Mouse (Mus musculus) MEL (cell line): ENCODE measurements at regions not wholly inside any gene's neighbourhood (a gene's known extent, or its start where the extent isn't known, plus 50 kb on each side); places are given as distances from the start of the nearest gene placed in this dataset.

Experiments
- DNase-seq: peaks from one replicate; pipeline ENCODE4 v3.0.0; 2011; ENCODE audit warnings: low read depth, low spot score
- H3K27ac ChIP-seq: 2 replicates; pipeline ENCODE4 v1.5.1; 2012; ENCODE audit warnings: low read depth, mild to moderate bottlenecking, control low read depth, low read length, moderate library complexity; ENCODE audit not compliant: control insufficient read depth
- H3K27me3 ChIP-seq, 2 experiments: fragments of 150-350 bp in 1 of 2; sonication (generic) in 1 of 2; 2 replicates each; pipeline ENCODE4 v1.6.1; 2012; ENCODE audit warnings: low read length in 2 of 2, mild to moderate bottlenecking in 2 of 2, improper control_type of control experiment in 1 of 2, moderate library complexity in 1 of 2; ENCODE audit not compliant: insufficient read depth in 2 of 2, control insufficient read depth in 1 of 2
- H3K36me3 ChIP-seq, 2 experiments: 2 replicates each; pipeline ENCODE4 v1.6.1; 2012 to 2014; ENCODE audit warnings: low read length in 2 of 2, improper control_type of control experiment in 1 of 2, inconsistent platforms in 1 of 2, mild to moderate bottlenecking in 1 of 2; ENCODE audit not compliant: insufficient read depth in 2 of 2, control insufficient read depth in 1 of 2
- H3K4me1 ChIP-seq, 2 experiments: fragments of 150-350 bp in 1 of 2; sonication (generic) in 1 of 2; 2 replicates each; pipeline ENCODE4 v1.6.1; 2012; ENCODE audit warnings: low read length in 2 of 2, improper control_type of control experiment in 1 of 2, mild to moderate bottlenecking in 1 of 2; ENCODE audit not compliant: insufficient read depth in 2 of 2, control insufficient read depth in 1 of 2
- H3K4me3 ChIP-seq, 2 experiments: fragments of 150-350 bp in 1 of 2; sonication (generic) in 1 of 2; 2 replicates each; pipeline ENCODE4 v1.5.1; 2012; ENCODE audit warnings: low read depth in 2 of 2, low read length in 2 of 2, mild to moderate bottlenecking in 2 of 2, moderate library complexity in 2 of 2, control low read depth in 1 of 2, improper control_type of control experiment in 1 of 2; ENCODE audit not compliant: control insufficient read depth in 1 of 2, insufficient read depth in 1 of 2
- H3K79me2 ChIP-seq: 2 replicates; pipeline ENCODE4 v1.6.1; 2012; ENCODE audit warnings: mild to moderate bottlenecking, low read length, moderate library complexity; ENCODE audit not compliant: control insufficient read depth, poor library complexity, insufficient read depth
- H3K9ac ChIP-seq: 2 replicates; pipeline ENCODE4 v1.6.1; 2012; ENCODE audit warnings: low read depth, mild to moderate bottlenecking, control low read depth, low read length, moderate library complexity; ENCODE audit not compliant: control insufficient read depth, poor library complexity, severe bottlenecking
- H3K9me3 ChIP-seq: fragments of 150-350 bp; sonication (generic); replicated peaks from 2 replicates; pipeline ENCODE4 v1.6.1; 2012; ENCODE audit warnings: mild to moderate bottlenecking, low read length, improper control_type of control experiment, moderate library complexity; ENCODE audit not compliant: insufficient read depth
- BHLHE40 ChIP-seq: IDR thresholded peaks from 2 replicates; pipeline ENCODE4 v1.6.1; 2012; ENCODE audit warnings: low read depth, mild to moderate bottlenecking, inconsistent platforms, low read length, improper control_type of control experiment, borderline replicate concordance
- CHD1 ChIP-seq: IDR thresholded peaks from 2 replicates; pipeline ENCODE4 v1.6.1; 2012; ENCODE audit warnings: low read depth, mild to moderate bottlenecking, inconsistent platforms, low read length, improper control_type of control experiment
- CHD2 ChIP-seq: IDR thresholded peaks from 2 replicates; pipeline ENCODE4 v1.6.1; 2011; ENCODE audit warnings: low read length, improper control_type of control experiment
- CTCF ChIP-seq, 3 experiments: IDR thresholded peaks in 2 of 3; conservative IDR thresholded peaks in 1 of 3; 2 replicates each; pipeline ENCODE4 v1.5.1; 2011 to 2012; ENCODE audit warnings: low read length in 3 of 3, low read depth in 2 of 3, mild to moderate bottlenecking in 2 of 3, improper control_type of control experiment in 1 of 3, inconsistent platforms in 1 of 3, mixed read lengths in 1 of 3, moderate library complexity in 1 of 3; ENCODE audit not compliant: control insufficient read depth in 1 of 3, insufficient read depth in 1 of 3, poor library complexity in 1 of 3, severe bottlenecking in 1 of 3
- E2F4 ChIP-seq: IDR thresholded peaks from 2 replicates; pipeline ENCODE4 v1.6.1; 2011; ENCODE audit warnings: low read depth, low read length, improper control_type of control experiment, borderline replicate concordance
- ELF1 ChIP-seq: IDR thresholded peaks from 2 replicates; pipeline ENCODE4 v1.6.1; 2014; ENCODE audit warnings: low read depth, mild to moderate bottlenecking, inconsistent platforms, low read length, improper control_type of control experiment, moderate library complexity
- EP300 ChIP-seq, 2 experiments: IDR thresholded peaks; 2 replicates each; pipeline ENCODE4 v1.6.1; 2011; ENCODE audit warnings: improper control_type of control experiment in 2 of 2, low read length in 2 of 2, low read depth in 1 of 2, mild to moderate bottlenecking in 1 of 2
- ETS1 ChIP-seq: IDR thresholded peaks from 2 replicates; pipeline ENCODE4 v1.6.1; 2012; ENCODE audit warnings: low read depth, mild to moderate bottlenecking, inconsistent platforms, low read length, improper control_type of control experiment, moderate library complexity
- GABPA ChIP-seq: IDR thresholded peaks from 2 replicates; pipeline ENCODE4 v1.6.1; 2012; ENCODE audit warnings: low read depth, mild to moderate bottlenecking, inconsistent platforms, low read length, improper control_type of control experiment, moderate library complexity
- GATA1 ChIP-seq: IDR thresholded peaks from 2 replicates; pipeline ENCODE4 v1.6.1; 2011; ENCODE audit warnings: low read depth, low read length, improper control_type of control experiment
- HCFC1 ChIP-seq: IDR thresholded peaks from 2 replicates; pipeline ENCODE4 v1.6.1; 2012; ENCODE audit warnings: low read depth, mild to moderate bottlenecking, inconsistent platforms, low read length, improper control_type of control experiment, moderate library complexity
- JUND ChIP-seq: IDR thresholded peaks from 2 replicates; pipeline ENCODE4 v1.6.1; 2011; ENCODE audit warnings: low read depth, mild to moderate bottlenecking, improper control_type of control experiment, low read length
- KAT2A ChIP-seq: conservative IDR thresholded peaks from 2 replicates; pipeline ENCODE4 v1.6.1; 2012; ENCODE audit warnings: low read depth, low read length, improper control_type of control experiment, inconsistent platforms
- MAFK ChIP-seq: IDR thresholded peaks from 2 replicates; pipeline ENCODE4 v1.6.1; 2011; ENCODE audit warnings: low read depth, mild to moderate bottlenecking, low read length, improper control_type of control experiment, borderline replicate concordance
- MAX ChIP-seq: IDR thresholded peaks from 2 replicates; pipeline ENCODE4 v1.6.1; 2011; ENCODE audit warnings: low read length, improper control_type of control experiment
- MAZ ChIP-seq: IDR thresholded peaks from 2 replicates; pipeline ENCODE4 v1.6.1; 2012; ENCODE audit warnings: low read depth, mild to moderate bottlenecking, inconsistent platforms, low read length, improper control_type of control experiment
- MEF2A ChIP-seq: IDR thresholded peaks from 2 replicates; pipeline ENCODE4 v1.6.1; 2014; ENCODE audit warnings: low read depth, mild to moderate bottlenecking, inconsistent platforms, low read length, improper control_type of control experiment; ENCODE audit not compliant: poor library complexity, insufficient replicate concordance, severe bottlenecking; ENCODE audit errors: extremely low read depth
- MXI1 ChIP-seq: IDR thresholded peaks from 2 replicates; pipeline ENCODE4 v1.6.1; 2011; ENCODE audit warnings: mild to moderate bottlenecking, low read depth, low read length, improper control_type of control experiment
- MYB ChIP-seq: IDR thresholded peaks from 2 replicates; pipeline ENCODE4 v1.6.1; 2011; ENCODE audit warnings: mild to moderate bottlenecking, low read depth, low read length, improper control_type of control experiment
- MYC ChIP-seq: IDR thresholded peaks from 2 replicates; pipeline ENCODE4 v1.6.1; 2011; ENCODE audit warnings: low read depth, mild to moderate bottlenecking, low read length, improper control_type of control experiment, moderate library complexity
- NELFE ChIP-seq: IDR thresholded peaks from 2 replicates; pipeline ENCODE4 v1.6.1; 2011; ENCODE audit warnings: low read depth, low read length, improper control_type of control experiment
- NRF1 ChIP-seq: IDR thresholded peaks from 2 replicates; pipeline ENCODE4 v1.6.1; 2014; ENCODE audit warnings: low read depth, mild to moderate bottlenecking, inconsistent platforms, low read length, improper control_type of control experiment, moderate library complexity; ENCODE audit not compliant: poor library complexity, insufficient read depth, severe bottlenecking
- POLR2A ChIP-seq, 2 experiments: IDR thresholded peaks; 2 replicates each; pipeline ENCODE4 v1.6.1; 2011 to 2012; ENCODE audit warnings: low read length in 2 of 2, mild to moderate bottlenecking in 2 of 2, control low read depth in 1 of 2, improper control_type of control experiment in 1 of 2, low read depth in 1 of 2, moderate library complexity in 1 of 2; ENCODE audit not compliant: control insufficient read depth in 1 of 2, insufficient read depth in 1 of 2, poor library complexity in 1 of 2
- POLR2AphosphoS2 ChIP-seq: IDR thresholded peaks from 2 replicates; pipeline ENCODE4 v1.6.1; 2011; ENCODE audit warnings: low read length, improper control_type of control experiment
- POLR2AphosphoS5 ChIP-seq: IDR thresholded peaks from 2 replicates; pipeline ENCODE4 v1.6.1; 2012; ENCODE audit warnings: low read depth, borderline replicate concordance, mild to moderate bottlenecking, inconsistent platforms, low read length, moderate library complexity, mixed read lengths
- RAD21 ChIP-seq: IDR thresholded peaks from 2 replicates; pipeline ENCODE4 v1.6.1; 2011; ENCODE audit warnings: mild to moderate bottlenecking, low read depth, low read length, improper control_type of control experiment
- RCOR1 ChIP-seq: IDR thresholded peaks from 2 replicates; pipeline ENCODE4 v1.6.1; 2012; ENCODE audit warnings: low read depth, mild to moderate bottlenecking, inconsistent platforms, low read length, improper control_type of control experiment
- SIN3A ChIP-seq: IDR thresholded peaks from 2 replicates; pipeline ENCODE4 v1.6.1; 2012; ENCODE audit warnings: low read length, improper control_type of control experiment, inconsistent platforms
- SMC3 ChIP-seq: IDR thresholded peaks from 2 replicates; pipeline ENCODE4 v1.6.1; 2011; ENCODE audit warnings: low read depth, low read length, improper control_type of control experiment
- TAL1 ChIP-seq: IDR thresholded peaks from 2 replicates; pipeline ENCODE4 v1.6.1; 2012; ENCODE audit warnings: mild to moderate bottlenecking, inconsistent platforms, low read length, moderate library complexity, mixed read lengths
- TBP ChIP-seq: IDR thresholded peaks from 2 replicates; pipeline ENCODE4 v1.8.0; 2011; ENCODE audit warnings: low read depth, low read length, improper control_type of control experiment
- UBTF ChIP-seq: IDR thresholded peaks from 2 replicates; pipeline ENCODE4 v1.6.1; 2012; ENCODE audit warnings: low read depth, mild to moderate bottlenecking, inconsistent platforms, low read length, improper control_type of control experiment, moderate library complexity, borderline replicate concordance; ENCODE audit not compliant: insufficient read depth
- USF1 ChIP-seq: IDR thresholded peaks from 2 replicates; pipeline ENCODE4 v1.6.1; 2014; ENCODE audit warnings: low read depth, mild to moderate bottlenecking, inconsistent platforms, low read length, improper control_type of control experiment, moderate library complexity
- USF2 ChIP-seq, 2 experiments: IDR thresholded peaks; 2 replicates each; pipeline ENCODE4 v1.6.1; 2011 to 2012; ENCODE audit warnings: improper control_type of control experiment in 2 of 2, low read length in 2 of 2, borderline replicate concordance in 1 of 2, inconsistent platforms in 1 of 2, low read depth in 1 of 2, mild to moderate bottlenecking in 1 of 2; ENCODE audit not compliant: insufficient read depth in 1 of 2
- ZC3H11A ChIP-seq: IDR thresholded peaks from 2 replicates; pipeline ENCODE4 v1.6.1; 2012; ENCODE audit warnings: low read depth, mild to moderate bottlenecking, inconsistent platforms, low read length, improper control_type of control experiment
- ZKSCAN1 ChIP-seq: IDR thresholded peaks from 2 replicates; pipeline ENCODE4 v1.6.1; 2012; ENCODE audit warnings: low read depth, mild to moderate bottlenecking, inconsistent platforms, low read length, improper control_type of control experiment, moderate library complexity
- ZMIZ1 ChIP-seq: IDR thresholded peaks from 2 replicates; pipeline ENCODE4 v1.6.1; 2012; ENCODE audit warnings: low read depth, mild to moderate bottlenecking, inconsistent platforms, low read length, improper control_type of control experiment, moderate library complexity
- ZNF384 ChIP-seq: IDR thresholded peaks from 2 replicates; pipeline ENCODE4 v1.6.1; 2012; ENCODE audit warnings: low read depth, mild to moderate bottlenecking, inconsistent platforms, low read length, improper control_type of control experiment

GRCm38 (mm10) chr13:44663730-44664129 lies 65.5 kb upstream of the Jarid2 start:
- Histone ChIP-seq H3K79me2 (no peaks in the 10 kb centered on the region), H3K27me3 (no peaks in the 10 kb centered on the region), H3K4me3 (peak overlapping the region; percentile 36 to 60), H3K27ac (peak overlapping the region; percentile 63), H3K4me1 (peaks cover 10 to 29% of the 10 kb centered on the region in 2 experiments), H3K9me3 (no peaks in the 10 kb centered on the region), H3K9ac (peak overlapping the region; percentile 24), H3K36me3 (peaks cover 0 to 15% of the 10 kb centered on the region in 2 experiments; a peak in 2 of 4 replicates)
- DNase-seq = peak; percentile 80
- no peak for TF ChIP-seq SMC3
- no peak for TF ChIP-seq NRF1
- no peak for TF ChIP-seq JUND
- TF ChIP-seq MAFK = 0 out of 2 replicates have a peak, but pooled peaks have one; percentile 26
- no peak for TF ChIP-seq ELF1
- TF ChIP-seq TAL1 = peak; percentile 62
- TF ChIP-seq POLR2AphosphoS2 = no peak
- no peak for TF ChIP-seq USF2 (IDR thresholded peaks at IDR 0.05; ENCODE audit: borderline replicate concordance in 1 of 2, insufficient read depth in 1 of 2, low read depth in 1 of 2, low read length in 2 of 2)
- peak; percentile 70 for TF ChIP-seq RCOR1
- TF ChIP-seq MYB = no peak
- TF ChIP-seq RAD21 = no peak
- no peak for TF ChIP-seq NELFE
- no peak for TF ChIP-seq TBP
- TF ChIP-seq GABPA = no peak
- no peak for TF ChIP-seq ZMIZ1
- TF ChIP-seq HCFC1 = no peak
- TF ChIP-seq ZNF384 = no peak
- peak; percentile 69 for TF ChIP-seq GATA1
- no peak for TF ChIP-seq CTCF (IDR thresholded peaks at IDR 0.05 in 2 of 3, conservative IDR thresholded peaks at IDR 0.05 in 1 of 3; ENCODE audit: control insufficient read depth in 1 of 3, insufficient read depth in 1 of 3, low read depth in 2 of 3, low read length in 3 of 3, poor library complexity in 1 of 3, severe bottlenecking in 1 of 3)
- no peak for TF ChIP-seq MAX
- no peak for TF ChIP-seq E2F4
- TF ChIP-seq UBTF = no peak
- TF ChIP-seq ETS1 = peak; percentile 81
- TF ChIP-seq BHLHE40 = 0 out of 2 replicates have a peak, but pooled peaks have one; percentile 28
- no peak for TF ChIP-seq ZC3H11A
- TF ChIP-seq POLR2A (IDR thresholded peaks at IDR 0.05; ENCODE audit: control insufficient read depth in 1 of 2, insufficient read depth in 1 of 2, low read depth in 1 of 2, low read length in 2 of 2, poor library complexity in 1 of 2) = no peak
- no peak for TF ChIP-seq ZKSCAN1
- TF ChIP-seq POLR2AphosphoS5 = no peak
- TF ChIP-seq MXI1 = peak; percentile 52
- TF ChIP-seq MAZ = no peak
- no peak for TF ChIP-seq MYC
- TF ChIP-seq CHD1 = no peak
- TF ChIP-seq SIN3A = 0 out of 2 replicates have a peak, but pooled peaks have one; percentile 22
- no peak for TF ChIP-seq KAT2A
- TF ChIP-seq EP300 (IDR thresholded peaks at IDR 0.05; ENCODE audit: low read depth in 1 of 2, low read length in 2 of 2) = peak; percentile 49 to 76
- no peak for TF ChIP-seq USF1
- no peak for TF ChIP-seq MEF2A
- TF ChIP-seq CHD2 = no peak
